ENCODE assay signal across 10 mouse cellular contexts in the genomic region with DNA sequence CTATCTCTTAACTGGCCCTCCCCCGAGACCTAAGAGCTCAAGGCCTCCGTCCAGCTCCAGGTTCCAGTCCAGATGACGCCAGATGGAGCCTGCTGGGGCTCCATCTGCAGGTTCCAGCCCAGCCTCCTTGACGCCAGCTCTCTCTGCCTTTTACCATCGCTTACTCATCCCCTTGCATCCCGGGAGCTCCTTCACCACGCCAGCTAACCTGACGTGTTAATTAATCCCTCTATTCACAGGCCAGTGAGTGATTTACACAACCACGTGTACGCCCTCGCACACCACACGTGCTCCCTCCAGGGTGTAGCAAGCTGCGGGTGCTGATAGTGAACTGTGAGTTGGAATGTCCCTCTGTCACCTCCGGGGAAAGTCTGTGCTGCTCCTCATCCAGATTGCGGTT.
DNase-seq lines count a peak whose midpoint lies in the region; ATAC-seq lines count a peak whose summit lies in the region.
"Had no signal": no experiment of that assay in that cellular context is flagged by ENCODE, and none has a peak within 500 bp of the region (broad histone marks: within the 10 kb centered on the region; RNA-seq: fewer than 3 reads in every experiment).

No protein-coding gene starts in this region.

- H3K9ac ChIP-seq in heart, embryonic 11.5 days (ENCODE audit: low read depth, low read length), result 0 out of 2 replicates have a peak overlapping the region, but pooled peaks have one; percentile 22
- peak overlapping the region; percentile 36; the same call in 1 of the 2 replicates for H3K9ac ChIP-seq in limb, embryonic 11.5 days (ENCODE audit: low read length)
- H3K9ac ChIP-seq in liver, embryonic 11.5 days (ENCODE audit: low read depth, low read length), result no peak overlapping the region
- no peak overlapping the region for H3K9ac ChIP-seq in midbrain, embryonic 16.5 days (ENCODE audit: low read depth, low read length)

- peaks cover 4% of the 10 kb centered on the region; the same call in 1 of the 2 replicates for H3K4me1 ChIP-seq in heart, embryonic 11.5 days (ENCODE audit: control insufficient read depth, insufficient read depth, low read length)
- no peaks in the 10 kb centered on the region for H3K4me1 ChIP-seq in limb, embryonic 11.5 days (ENCODE audit: control insufficient read depth, insufficient read depth, low read length)
- H3K4me1 ChIP-seq in liver, embryonic 11.5 days (replicated peaks; ENCODE audit: control insufficient read depth, insufficient read depth, low read length), result no peaks in the 10 kb centered on the region
- no peaks in the 10 kb centered on the region for H3K4me1 ChIP-seq in midbrain, embryonic 16.5 days (ENCODE audit: control insufficient read depth, insufficient read depth, low read length)

- H3K27me3 ChIP-seq in heart, embryonic 11.5 days (ENCODE audit: control insufficient read depth, insufficient read depth, low read length), result peaks cover 16% of the 10 kb centered on the region
- no peaks in the 10 kb centered on the region for H3K27me3 ChIP-seq in limb, embryonic 11.5 days (ENCODE audit: control insufficient read depth, insufficient read depth, low read length)
- H3K27me3 ChIP-seq in liver, embryonic 11.5 days (replicated peaks; ENCODE audit: control insufficient read depth, insufficient read depth, low read length), result no peaks in the 10 kb centered on the region
- H3K27me3 ChIP-seq in midbrain, embryonic 16.5 days (ENCODE audit: control insufficient read depth, insufficient read depth, low read depth, low read length), result no peaks in the 10 kb centered on the region

- WGBS in heart, embryonic 11.5 days (ENCODE audit: insufficient replicate concordance), result 33% methylated on average over 15 of the region's 15 CpGs
- WGBS in limb, embryonic 11.5 days, result 39% methylated on average over 15 of the region's 15 CpGs
- 56% methylated on average over 15 of the region's 15 CpGs for WGBS in liver, embryonic 11.5 days
- 35% methylated on average over 15 of the region's 15 CpGs for WGBS in midbrain, embryonic 16.5 days

- no peak overlapping the region for H3K4me3 ChIP-seq in heart, embryonic 11.5 days (ENCODE audit: low read depth, low read length)
- H3K4me3 ChIP-seq in limb, embryonic 11.5 days (ENCODE audit: low read depth, low read length), result no peak overlapping the region
- no peak overlapping the region for H3K4me3 ChIP-seq in liver, embryonic 11.5 days (ENCODE audit: low read depth, low read length)
- no peak overlapping the region for H3K4me3 ChIP-seq in midbrain, embryonic 16.5 days (ENCODE audit: low read depth, low read length)

- no peaks in the 10 kb centered on the region for H3K9me3 ChIP-seq in heart, embryonic 11.5 days (replicated peaks; ENCODE audit: control insufficient read depth, low read length)
- no peaks in the 10 kb centered on the region for H3K9me3 ChIP-seq in limb, embryonic 11.5 days (ENCODE audit: control insufficient read depth, low read length)
- H3K9me3 ChIP-seq in liver, embryonic 11.5 days (ENCODE audit: control insufficient read depth, low read length), result no peaks in the 10 kb centered on the region
- H3K9me3 ChIP-seq in midbrain, embryonic 16.5 days (replicated peaks; ENCODE audit: control insufficient read depth, low read length, poor library complexity, severe bottlenecking), result no peaks in the 10 kb centered on the region

- no peak overlapping the region for H3K27ac ChIP-seq in heart, embryonic 11.5 days (ENCODE audit: low read depth, low read length)
- no peak overlapping the region for H3K27ac ChIP-seq in limb, embryonic 11.5 days (replicated peaks; ENCODE audit: low read depth, low read length)
- H3K27ac ChIP-seq in liver, embryonic 11.5 days (ENCODE audit: low read depth, low read length), result no peak overlapping the region
- H3K27ac ChIP-seq in midbrain, embryonic 16.5 days (ENCODE audit: low read length), result no peak overlapping the region

- no peak for ATAC-seq in heart, embryonic 11.5 days (replicated peaks; ENCODE audit: insufficient number of reproducible peaks, low FRiP score, low TSS enrichment)
- ATAC-seq in limb, embryonic 11.5 days (ENCODE audit: insufficient number of reproducible peaks, low FRiP score, low TSS enrichment, low read depth), result no peak
- ATAC-seq in monocyte, adult 5-6 weeks (replicated peaks; ENCODE audit: insufficient number of reproducible peaks, low FRiP score, low TSS enrichment, poor library complexity, severe bottlenecking), result no peak
- ATAC-seq in liver, embryonic 11.5 days (replicated peaks; ENCODE audit: low FRiP score), result no peak
- ATAC-seq in midbrain, embryonic 16.5 days, result no peak

- no peaks in the 10 kb centered on the region for H3K36me3 ChIP-seq in heart, embryonic 11.5 days (ENCODE audit: control insufficient read depth, insufficient read depth, low read length)
- no peaks in the 10 kb centered on the region for H3K36me3 ChIP-seq in limb, embryonic 11.5 days (ENCODE audit: control insufficient read depth, insufficient read depth, low read length)
- H3K36me3 ChIP-seq in liver, embryonic 11.5 days (ENCODE audit: control insufficient read depth, insufficient read depth, low read length), result no peaks in the 10 kb centered on the region
- H3K36me3 ChIP-seq in midbrain, embryonic 16.5 days (ENCODE audit: control insufficient read depth, insufficient read depth, low read length), result no peaks in the 10 kb centered on the region

- peak; percentile 49 for DNase-seq in kidney, adult 18-20 months
- DNase-seq in kidney, postnatal 14 days, result no peak
- peak; percentile 88 for DNase-seq in cerebellum, adult 11-12 months
- DNase-seq in limb, embryonic 11.5 days (ENCODE audit: low spot score), result no peak
- no peak for DNase-seq in liver, embryonic 11.5 days (ENCODE audit: low spot score)
- DNase-seq: gastrocnemius, postnatal 10 days had no signal

- H3K4me2 ChIP-seq in heart, embryonic 11.5 days, result no peak overlapping the region
- no peak overlapping the region for H3K4me2 ChIP-seq in limb, embryonic 11.5 days (ENCODE audit: low read depth, severe bottlenecking)
- no peak overlapping the region for H3K4me2 ChIP-seq in liver, embryonic 11.5 days
- no peak overlapping the region for H3K4me2 ChIP-seq in midbrain, embryonic 16.5 days (ENCODE audit: low read length)
- H3K4me2 ChIP-seq: midbrain, embryonic 11.5 days had no signal

Comparison
In these comparisons a context has a peak if more than half of its experiments do, and no peak if none do; other contexts are left out.
1. DNase-seq: peak in kidney, adult 18-20 months (single experiment) and cerebellum, adult 11-12 months (single experiment); none in kidney, postnatal 14 days (single experiment), limb, embryonic 11.5 days (single experiment) and liver, embryonic 11.5 days (single experiment).
2. H3K9ac ChIP-seq: peak in heart, embryonic 11.5 days (single experiment) and limb, embryonic 11.5 days (single experiment); none in liver, embryonic 11.5 days (single experiment) and midbrain, embryonic 16.5 days (single experiment).